Mouse (Mus musculus) limb, embryonic 13.5 days (tissue): ENCODE results near the gene Rad17. TPM values are rescaled to one million over a fixed set of nuclear protein-coding genes. Genes with fewer than 3 reads are reported as not detected.

Source experiments
- ATAC-seq: fragments of 200-750 bp; cut with Nextera tagmentation; 2 replicates; pipeline ENCODE4 v1.8.0; 2017; ENCODE audit warnings: low read depth, moderate number of reproducible peaks, moderate TSS enrichment; ENCODE audit not compliant: low FRiP score
- H3K27ac ChIP-seq: fragments of 300-500 bp; sonication (generic); 2 replicates; pipeline ENCODE4 v1.5.1; 2015; ENCODE audit warnings: inconsistent platforms, mild to moderate bottlenecking, moderate library complexity
- H3K27me3 ChIP-seq: fragments of 300-500 bp; sonication (generic); 2 replicates; pipeline ENCODE4 v1.6.1; 2015; ENCODE audit warnings: mild to moderate bottlenecking, inconsistent platforms
- H3K36me3 ChIP-seq: fragments of 300-500 bp; sonication (generic); 2 replicates; pipeline ENCODE4 v1.6.1; 2015; ENCODE audit warnings: inconsistent platforms, mild to moderate bottlenecking, moderate library complexity
- H3K4me1 ChIP-seq: fragments of 300-500 bp; sonication (generic); 2 replicates; pipeline ENCODE4 v1.6.1; 2015; ENCODE audit warnings: inconsistent platforms
- H3K4me2 ChIP-seq: fragments of 300-500 bp; sonication (generic); replicated peaks from 2 replicates; pipeline ENCODE4 v1.6.1; 2015; ENCODE audit warnings: inconsistent platforms, mild to moderate bottlenecking, moderate library complexity
- H3K4me3 ChIP-seq: fragments of 300-500 bp; sonication (generic); 2 replicates; pipeline ENCODE4 v1.5.1; 2015; ENCODE audit warnings: moderate library complexity, mild to moderate bottlenecking, inconsistent platforms
- H3K9ac ChIP-seq: fragments of 300-500 bp; sonication (generic); 2 replicates; pipeline ENCODE4 v1.6.1; 2015; ENCODE audit warnings: mild to moderate bottlenecking, inconsistent platforms
- H3K9me3 ChIP-seq: fragments of 300-500 bp; sonication (generic); 2 replicates; pipeline ENCODE4 v1.6.1; 2016; ENCODE audit warnings: inconsistent platforms
- WGBS: fragments of 180-500 bp; shearing (Covaris S2); methylation state at CpG from one replicate; pipeline ENCODE4 v1.1.7; 2015; 5-methylcytosine and 5-hydroxymethylcytosine counted together
- polyA plus RNA-seq: library from polyadenylated mRNA; unstranded; fragments of >200 nt; fragmentation: Nextera tagmentation; extraction: Ambion mirVana; gene quantifications from 2 replicates; pipeline ENCODE4 v1.2.1, GENCODE M21; 2015

Rad17 gene
- polyA plus RNA-seq, 1 experiment from 2014 or later, result 26.2 TPM

- WGBS, result 92% methylated on average over 5 of the region's 5 CpGs
- H3K9ac ChIP-seq, result no peak overlapping the region
- H3K4me2 ChIP-seq, result no peak overlapping the region
Observed at GRCm38 (mm10) chr13:100658091-100658490, 7.2 kb upstream of the Rad17 start.

GRCm38 (mm10) chr13:100651439-100652186, 762 bp upstream of the Rad17 start, which contains the start of gene Taf9:
Gene Taf9 (plus strand): TSS chr13:100651579.
- WGBS, result under 1% methylated on average over 54 of the region's 63 CpGs
- Histone ChIP-seq H3K4me3 (peak within 1 kb of the TSS; percentile 96), H3K27ac (peak within 1 kb of the TSS; percentile 86), H3K36me3 (peaks cover 20% of the 10 kb centered on the region), H3K4me1 (peaks cover 8% of the 10 kb centered on the region), H3K9me3 (no peaks in the 10 kb centered on the region), H3K9ac (peak within 1 kb of the TSS; percentile 91), H3K4me2 (peak within 1 kb of the TSS; percentile 93), H3K27me3 (no peaks in the 10 kb centered on the region)
- ATAC-seq, result no peak

More at GRCm38 (mm10) chr13:100658091-100658490, 7.2 kb upstream of the Rad17 start:
- H3K4me1 ChIP-seq, result no peaks in the 10 kb centered on the region
- no peaks in the 10 kb centered on the region for H3K27me3 ChIP-seq
- no peak overlapping the region for H3K4me3 ChIP-seq
- H3K36me3 ChIP-seq, result peaks cover 27% of the 10 kb centered on the region
- H3K27ac ChIP-seq, result no peak overlapping the region
- no peak for ATAC-seq
- no peaks in the 10 kb centered on the region for H3K9me3 ChIP-seq

GRCm38 (mm10) chr13:100648223-100648622, 2.6 kb downstream of the Rad17 start:
- Histone ChIP-seq H3K27me3 (no peaks in the 10 kb centered on the region), H3K4me1 (peaks cover 8% of the 10 kb centered on the region), H3K9me3 (no peaks in the 10 kb centered on the region), H3K36me3 (peaks cover 43% of the 10 kb centered on the region), H3K4me3 (no peak overlapping the region), H3K4me2 (no peak overlapping the region), H3K27ac (no peak overlapping the region), H3K9ac (no peak overlapping the region)
- WGBS, result 95% methylated on average over 8 of the region's 8 CpGs
- ATAC-seq, result no peak

GRCm38 (mm10) chr13:100642471-100643209, 8.2 kb downstream of the Rad17 start:
- no peaks in the 10 kb centered on the region for H3K27me3 ChIP-seq
- H3K4me2 ChIP-seq, result no peak overlapping the region
- peaks cover 85% of the 10 kb centered on the region for H3K36me3 ChIP-seq
- no peaks in the 10 kb centered on the region for H3K4me1 ChIP-seq
- H3K9ac ChIP-seq, result no peak overlapping the region
- no peak for ATAC-seq
- H3K27ac ChIP-seq, result no peak overlapping the region
- H3K4me3 ChIP-seq, result no peak overlapping the region
- H3K9me3 ChIP-seq, result no peaks in the 10 kb centered on the region
- 92% methylated on average over 4 of the region's 4 CpGs for WGBS

GRCm38 (mm10) chr13:100634106-100634691, 16.7 kb downstream of the Rad17 start:
- H3K4me3 ChIP-seq, result no peak overlapping the region
- H3K4me1 ChIP-seq, result no peaks in the 10 kb centered on the region
- no peaks in the 10 kb centered on the region for H3K9me3 ChIP-seq
- no peaks in the 10 kb centered on the region for H3K27me3 ChIP-seq
- H3K27ac ChIP-seq, result no peak overlapping the region
- WGBS, result 96% methylated on average over 3 of the region's 3 CpGs
- no peak overlapping the region for H3K4me2 ChIP-seq
- no peak for ATAC-seq
- peaks cover 71% of the 10 kb centered on the region for H3K36me3 ChIP-seq
- H3K9ac ChIP-seq, result no peak overlapping the region

GRCm38 (mm10) chr13:100622241-100622640, 28.6 kb downstream of the Rad17 start:
- H3K9me3 ChIP-seq, result no peaks in the 10 kb centered on the region

GRCm38 (mm10) chr13:100617583-100617982, 33.3 kb downstream of the Rad17 start:
- ATAC-seq, result no peak
- WGBS, result 82% methylated on average over 13 of the region's 13 CpGs
- no peaks in the 10 kb centered on the region for H3K9me3 ChIP-seq

More at GRCm38 (mm10) chr13:100622241-100622640, 28.6 kb downstream of the Rad17 start:
- H3K4me3 ChIP-seq, result no peak overlapping the region
- WGBS, result 82% methylated on average over 4 of the region's 4 CpGs
- ATAC-seq, result no peak
- H3K4me2 ChIP-seq, result no peak overlapping the region
- H3K27me3 ChIP-seq, result peaks cover 7% of the 10 kb centered on the region
- no peaks in the 10 kb centered on the region for H3K4me1 ChIP-seq
- peaks cover 77% of the 10 kb centered on the region for H3K36me3 ChIP-seq
- no peak overlapping the region for H3K9ac ChIP-seq
- no peak overlapping the region for H3K27ac ChIP-seq

GRCm38 (mm10) chr13:100616181-100617087, 34.4 kb downstream of the Rad17 start, which contains the start of gene Marveld2:
Gene Marveld2 (minus strand): TSS chr13:100616971.
- peak within 1 kb of the TSS; percentile 59 for H3K4me3 ChIP-seq
- ATAC-seq, result peak; percentile 52; the same call in 1 of the 2 replicates
- peaks cover 9% of the 10 kb centered on the region for H3K4me1 ChIP-seq
- H3K27ac ChIP-seq, result no peak within 1 kb of the TSS
- H3K36me3 ChIP-seq, result peaks cover 37% of the 10 kb centered on the region
- 2% methylated on average over 59 of the region's 77 CpGs for WGBS
- H3K4me2 ChIP-seq, result peak within 1 kb of the TSS; percentile 93
- peaks cover 23% of the 10 kb centered on the region for H3K27me3 ChIP-seq
- no peaks in the 10 kb centered on the region for H3K9me3 ChIP-seq
- peak within 1 kb of the TSS; percentile 67 for H3K9ac ChIP-seq

More at GRCm38 (mm10) chr13:100617583-100617982, 33.3 kb downstream of the Rad17 start:
- Histone ChIP-seq H3K4me2 (no peak overlapping the region), H3K36me3 (peaks cover 42% of the 10 kb centered on the region), H3K9ac (no peak overlapping the region), H3K27ac (no peak overlapping the region), H3K27me3 (peaks cover 23% of the 10 kb centered on the region), H3K4me3 (no peak overlapping the region), H3K4me1 (peaks cover 9% of the 10 kb centered on the region)

- H3K36me3 ChIP-seq, result peaks cover 12% of the 10 kb centered on the region
- no peak for ATAC-seq
- H3K9ac ChIP-seq, result no peak overlapping the region
- peaks cover under 1% of the 10 kb centered on the region; the same call in 1 of the 2 replicates for H3K9me3 ChIP-seq
- peaks cover 23% of the 10 kb centered on the region for H3K27me3 ChIP-seq
- WGBS, result 48% methylated on average over 2 of the region's 2 CpGs
- no peak overlapping the region for H3K4me2 ChIP-seq
- H3K4me3 ChIP-seq, result no peak overlapping the region
- no peak overlapping the region for H3K27ac ChIP-seq
- H3K4me1 ChIP-seq, result peaks cover 9% of the 10 kb centered on the region
Observed at GRCm38 (mm10) chr13:100612903-100613302, 37.9 kb downstream of the Rad17 start.

GRCm38 (mm10) chr13:100612251-100612650, 38.6 kb downstream of the Rad17 start:
- WGBS, result 96% methylated on average over 10 of the region's 10 CpGs
- H3K27ac ChIP-seq, result no peak overlapping the region
- peaks cover 9% of the 10 kb centered on the region for H3K4me1 ChIP-seq
- H3K9me3 ChIP-seq, result peaks cover 6% of the 10 kb centered on the region; the same call in 1 of the 2 replicates
- H3K36me3 ChIP-seq, result peaks cover 6% of the 10 kb centered on the region
- H3K9ac ChIP-seq, result no peak overlapping the region
- H3K4me2 ChIP-seq, result no peak overlapping the region
- H3K27me3 ChIP-seq, result peaks cover 17% of the 10 kb centered on the region
- H3K4me3 ChIP-seq, result no peak overlapping the region
- no peak for ATAC-seq

GRCm38 (mm10) chr13:100611266-100611665, 39.6 kb downstream of the Rad17 start:
- 93% methylated on average over 13 of the region's 13 CpGs for WGBS
- peaks cover 6% of the 10 kb centered on the region; the same call in 1 of the 2 replicates for H3K36me3 ChIP-seq
- H3K27me3 ChIP-seq, result peaks cover 8% of the 10 kb centered on the region
- H3K9me3 ChIP-seq, result peaks cover 6% of the 10 kb centered on the region; the same call in 1 of the 2 replicates
- no peak overlapping the region for H3K27ac ChIP-seq
- no peak overlapping the region for H3K4me2 ChIP-seq
- peaks cover 2% of the 10 kb centered on the region; the same call in 1 of the 2 replicates for H3K4me1 ChIP-seq
- ATAC-seq, result no peak
- no peak overlapping the region for H3K9ac ChIP-seq
- H3K4me3 ChIP-seq, result no peak overlapping the region
